Mouse (Mus musculus): Measurements from ENCODE around the gene Zfp330.

The Zfp330 gene

GRCm38 (mm10) chr8:82774093-82774422, at the start of gene Zfp330:
TSS of gene Zfp330 (minus strand) at chr8:82774160.
- DNase-seq (ENCODE audit: inconsistent ontology term): peak; percentile 94

DNA sequence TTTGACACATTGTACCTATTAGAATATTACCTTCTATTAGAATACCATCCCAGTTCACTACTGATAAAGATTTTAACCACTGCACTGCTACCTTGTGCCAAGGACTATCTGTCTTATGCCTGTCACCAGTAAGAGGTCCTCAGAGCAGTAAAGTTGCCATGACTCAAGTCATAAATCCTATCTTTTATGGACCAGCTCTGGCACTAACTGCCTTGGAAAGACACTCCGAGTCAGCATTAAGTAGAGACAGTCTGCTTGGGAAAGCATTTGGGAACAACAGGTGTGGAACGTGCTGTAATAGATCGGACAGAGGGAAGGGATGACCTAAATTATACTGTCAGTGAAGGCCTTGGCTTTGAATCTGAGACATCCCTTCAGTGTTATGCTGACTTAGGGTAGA, 4.0 kb upstream of the Zfp330 start:
- DNase-seq (ENCODE audit: inconsistent ontology term): no peak

- peak; percentile 34 for DNase-seq (ENCODE audit: inconsistent ontology term)
Measured at GRCm38 (mm10) chr8:82777406-82777805, 3.4 kb upstream of the Zfp330 start.

DNA sequence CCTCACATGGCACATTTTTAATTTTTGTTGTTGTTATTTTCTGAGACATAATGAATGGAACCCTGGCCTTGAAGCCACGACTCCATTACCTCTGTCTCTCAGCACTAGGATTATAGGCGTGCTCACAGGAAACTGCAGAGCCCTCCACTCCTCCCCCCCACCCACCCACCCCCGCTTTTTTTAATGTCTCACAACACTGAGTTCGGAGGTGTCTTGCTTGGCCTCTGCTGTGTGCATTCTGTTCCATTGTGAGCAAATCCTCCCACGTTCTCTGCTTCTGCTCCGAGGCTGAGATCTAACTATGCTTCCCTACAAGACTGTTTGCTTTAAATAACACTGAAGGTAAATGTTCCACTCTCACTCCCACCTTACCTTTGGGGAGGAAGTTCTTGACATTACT, 522 bp upstream of the Zfp330 start:
- no peak for DNase-seq (ENCODE audit: inconsistent ontology term)

DNA sequence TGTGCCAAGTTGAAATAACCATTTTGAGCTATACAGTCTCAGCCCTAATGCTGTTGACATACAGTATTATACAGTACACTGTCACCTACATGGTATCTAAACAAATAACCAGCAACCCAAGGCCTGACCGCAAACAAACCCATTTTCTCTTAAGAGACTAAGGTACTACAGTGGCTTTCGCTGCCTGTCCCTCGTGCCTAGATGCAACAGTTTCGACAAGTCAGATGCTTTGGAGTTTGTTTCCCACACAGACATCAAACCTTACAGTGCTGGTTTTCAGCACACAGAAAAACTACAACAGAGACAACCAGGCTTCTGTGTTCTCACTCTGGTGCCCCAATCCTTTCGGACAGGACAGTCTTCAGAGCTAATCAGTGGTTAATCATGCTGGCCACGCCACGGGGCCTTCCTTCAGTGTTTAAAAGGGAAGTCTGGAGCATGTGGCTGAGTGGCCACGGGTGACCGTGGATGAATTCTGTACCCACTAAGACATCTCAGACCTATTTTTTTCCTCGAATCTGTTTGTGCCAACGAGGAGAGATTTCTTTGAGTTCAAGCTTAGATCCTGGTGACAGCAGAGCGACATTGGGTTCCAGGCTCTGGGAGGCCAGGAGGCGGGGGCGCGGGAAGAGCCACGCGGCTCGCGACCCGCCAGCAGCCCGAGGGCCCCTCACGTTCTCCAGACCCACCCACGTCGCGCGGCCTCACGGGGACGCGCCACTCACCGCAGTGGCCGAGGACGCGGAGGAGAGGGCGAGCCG, 448 bp downstream of the Zfp330 start:
- DNase-seq (ENCODE audit: inconsistent ontology term): no peak

GRCm38 (mm10) chr8:82770886-82771285, 3.1 kb downstream of the Zfp330 start:
- no peak for DNase-seq (ENCODE audit: inconsistent ontology term)

DNA sequence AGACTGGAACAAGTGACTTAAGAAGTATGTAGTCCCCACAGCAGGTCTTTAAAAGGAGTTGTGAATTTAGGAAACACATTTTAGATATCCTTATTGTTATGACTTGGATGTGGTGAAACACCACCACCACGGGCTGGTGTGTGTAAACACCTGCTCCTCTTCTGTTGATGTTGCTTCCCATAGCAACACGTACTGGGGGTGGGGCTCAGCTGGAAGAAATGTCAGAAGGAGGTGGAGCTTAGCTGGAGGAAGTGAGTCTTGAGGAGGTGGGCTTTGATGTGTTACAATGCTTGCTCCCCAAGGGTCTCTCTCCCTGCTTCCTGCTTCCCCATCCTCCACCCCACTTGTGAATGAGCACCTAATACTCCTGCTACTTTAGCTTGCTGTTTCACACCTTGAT, 14.9 kb downstream of the Zfp330 start:
- no peak for DNase-seq (ENCODE audit: inconsistent ontology term)

- DNase-seq (ENCODE audit: inconsistent ontology term): no peak
Measured at GRCm38 (mm10) chr8:82754946-82755345, 19.0 kb downstream of the Zfp330 start.

DNA sequence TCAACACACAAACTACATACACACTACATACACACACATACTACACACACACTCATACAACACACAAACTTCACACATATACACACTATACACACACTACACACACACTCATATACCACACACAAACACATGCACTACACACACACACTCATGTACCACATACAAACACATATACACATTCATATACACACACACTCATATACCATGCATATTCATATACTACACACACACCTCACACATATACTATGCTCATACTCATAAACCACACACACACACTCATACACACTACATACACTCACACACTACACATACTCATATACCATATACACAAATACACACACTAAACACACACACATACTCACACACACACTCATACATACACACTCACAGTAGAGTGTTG, 27.3 kb downstream of the Zfp330 start:
- no peak for DNase-seq (ENCODE audit: inconsistent ontology term)

DNA sequence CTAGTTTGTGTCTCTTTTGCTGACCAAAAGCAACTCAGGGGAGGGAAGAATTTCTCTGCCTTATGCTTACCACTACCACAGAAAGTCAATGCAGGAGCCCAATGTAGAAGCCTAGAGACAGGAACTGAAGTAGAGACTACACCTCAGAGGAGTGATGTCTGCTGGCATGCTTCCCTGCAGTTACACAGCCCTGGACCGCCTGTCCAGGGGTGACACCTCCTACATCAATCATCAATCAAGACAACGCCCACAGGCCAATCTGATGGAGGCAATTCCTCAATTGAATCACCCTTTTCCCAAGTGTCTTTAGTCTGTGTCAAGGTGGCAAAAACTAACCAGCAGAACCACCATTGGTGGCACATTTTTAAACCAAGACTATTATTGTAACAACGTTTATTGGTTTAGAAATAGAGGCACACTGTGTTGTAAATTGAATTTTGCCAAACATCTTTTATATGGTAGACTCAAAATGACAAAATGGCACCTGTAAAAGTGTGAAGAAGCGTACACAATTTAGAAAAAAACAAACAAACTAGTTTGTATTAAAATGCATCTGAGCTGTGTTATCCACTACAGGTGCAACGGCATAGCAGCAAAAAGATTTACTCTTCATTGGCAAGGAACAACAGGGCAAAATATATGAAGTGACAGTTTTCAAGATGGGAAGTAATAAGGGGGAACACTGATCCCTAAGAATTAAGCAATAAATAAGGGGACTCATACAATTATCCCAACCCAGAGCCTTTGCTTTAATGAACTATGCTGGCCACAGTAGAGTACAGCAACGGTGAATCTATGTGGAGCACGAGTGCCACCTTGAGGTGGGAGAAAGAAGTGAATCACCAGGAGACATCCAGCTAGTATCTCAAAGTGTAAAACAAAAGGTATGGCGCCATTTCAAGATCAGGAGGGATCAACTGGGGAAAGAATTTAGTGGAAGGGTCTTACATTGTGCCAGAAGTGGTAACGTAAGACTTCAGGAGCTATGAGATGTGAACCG, 29.8 kb downstream of the Zfp330 start:
- DNase-seq (ENCODE audit: inconsistent ontology term): peak; percentile 30
